23 mouse cellular contexts compared by ENCODE assay signal in the genomic region with DNA sequence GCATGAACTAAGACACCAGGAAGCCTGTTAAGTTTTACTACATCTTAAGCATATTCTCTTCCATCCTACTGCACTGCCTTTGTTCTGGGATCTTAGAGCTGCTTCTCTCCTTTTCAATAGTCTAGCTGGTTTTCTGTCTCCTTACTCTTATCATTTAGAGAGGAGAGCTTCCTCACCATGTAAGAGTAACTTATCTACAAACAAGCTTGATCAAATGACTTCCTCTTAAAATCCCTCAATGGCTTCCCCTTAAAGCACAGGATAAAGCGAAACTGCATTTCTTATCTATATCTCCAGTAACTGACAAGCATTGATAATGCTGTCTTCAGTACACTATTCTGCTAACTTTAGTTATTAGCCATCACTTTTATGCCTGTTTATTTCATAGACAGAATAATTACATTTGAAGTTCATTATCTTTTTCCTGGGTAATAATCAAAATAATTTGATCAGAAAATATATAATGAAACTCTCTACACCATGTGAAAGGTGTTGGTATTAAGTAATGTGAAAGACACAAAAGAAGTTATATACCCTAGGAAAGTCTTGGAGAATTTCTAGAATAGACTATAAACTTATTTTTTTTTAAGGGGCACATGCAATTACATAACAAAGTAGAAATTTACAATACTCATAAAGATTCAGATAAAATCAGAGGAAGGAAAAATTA. TPM values are rescaled to one million over a fixed set of nuclear protein-coding genes. Genes with fewer than 3 reads are reported as not detected.
DNase-seq lines count a peak whose midpoint lies in the region; ATAC-seq and TF ChIP-seq lines count a peak whose summit lies in the region.
"Had no signal": no experiment of that assay in that cellular context is flagged by ENCODE, and none has a peak within 500 bp of the region (broad histone marks: within the 10 kb centered on the region; RNA-seq: fewer than 3 reads in every experiment).

No protein-coding gene starts in this region.

- peak; percentile 63 for ATAC-seq in granulocyte monocyte progenitor cell, adult 5-6 weeks (replicated peaks; ENCODE audit: poor library complexity, severe bottlenecking)
- peak; percentile 51 for ATAC-seq in liver, embryonic 15.5 days (ENCODE audit: insufficient read depth)
- no peak for ATAC-seq in midbrain, embryonic 11.5 days (ENCODE audit: low FRiP score)
- no peak for ATAC-seq in forebrain, embryonic 13.5 days
- ATAC-seq: hindbrain, embryonic 16.5 days; midbrain, embryonic 13.5 days had no signal

- H3K27me3 ChIP-seq in MEL (ENCODE audit: control insufficient read depth in 1 of 2, insufficient read depth in 2 of 2, low read length in 2 of 2), result no peaks in the 10 kb centered on the region
- H3K27me3 ChIP-seq in liver, embryonic 15.5 days, result no peaks in the 10 kb centered on the region
- no peaks in the 10 kb centered on the region for H3K27me3 ChIP-seq in midbrain, embryonic 11.5 days (ENCODE audit: control insufficient read depth, insufficient read depth, low read length)
- no peaks in the 10 kb centered on the region for H3K27me3 ChIP-seq in forebrain, embryonic 13.5 days
- H3K27me3 ChIP-seq: heart, embryonic 15.5 days; midbrain, embryonic 13.5 days; neural tube, embryonic 13.5 days had no signal

- TF ChIP-seq POLR2A in MEL (IDR thresholded peaks at IDR 0.05; ENCODE audit: control insufficient read depth in 1 of 2, insufficient read depth in 1 of 2, low read depth in 1 of 2, low read length in 2 of 2, poor library complexity in 1 of 2), result peak in 1 of 2 experiments; percentile 35; a peak in 1 of 4 replicates

- H3K9me3 ChIP-seq in MEL (replicated peaks; ENCODE audit: insufficient read depth, low read length), result no peaks in the 10 kb centered on the region
- no peaks in the 10 kb centered on the region for H3K9me3 ChIP-seq in liver, embryonic 15.5 days (replicated peaks)
- H3K9me3 ChIP-seq in midbrain, embryonic 11.5 days (ENCODE audit: control insufficient read depth, low read length), result no peaks in the 10 kb centered on the region
- H3K9me3 ChIP-seq in forebrain, embryonic 13.5 days (replicated peaks), result no peaks in the 10 kb centered on the region
- H3K9me3 ChIP-seq: heart, embryonic 15.5 days; limb, embryonic 10.5 days; midbrain, embryonic 13.5 days; neural tube, embryonic 13.5 days had no signal

- H3K27ac ChIP-seq in MEL (ENCODE audit: control insufficient read depth, low read depth, low read length), result peak overlapping the region; percentile 93
- no peak overlapping the region for H3K27ac ChIP-seq in liver, embryonic 15.5 days (replicated peaks)
- H3K27ac ChIP-seq in midbrain, embryonic 11.5 days (ENCODE audit: low read depth, low read length), result no peak overlapping the region
- H3K27ac ChIP-seq in forebrain, embryonic 13.5 days, result no peak overlapping the region
- H3K27ac ChIP-seq: heart, adult 2 months; heart, embryonic 15.5 days; limb, embryonic 10.5 days; midbrain, embryonic 13.5 days; neural tube, embryonic 13.5 days had no signal

- peaks cover 0 to 63% of the 10 kb centered on the region in 2 experiments; a peak in 2 of 4 replicates for H3K36me3 ChIP-seq in MEL (ENCODE audit: control insufficient read depth in 1 of 2, insufficient read depth in 2 of 2, low read length in 2 of 2)
- no peaks in the 10 kb centered on the region for H3K36me3 ChIP-seq in liver, embryonic 15.5 days (replicated peaks)
- H3K36me3 ChIP-seq in midbrain, embryonic 11.5 days (ENCODE audit: control insufficient read depth, insufficient read depth, low read length), result no peaks in the 10 kb centered on the region
- H3K36me3 ChIP-seq in forebrain, embryonic 13.5 days (ENCODE audit: poor library complexity, severe bottlenecking), result no peaks in the 10 kb centered on the region
- H3K36me3 ChIP-seq: limb, embryonic 10.5 days; midbrain, embryonic 13.5 days; neural tube, embryonic 13.5 days had no signal

- no peak for TF ChIP-seq CTCF in MEL (IDR thresholded peaks at IDR 0.05 in 2 of 3, conservative IDR thresholded peaks at IDR 0.05 in 1 of 3; ENCODE audit: control insufficient read depth in 1 of 3, insufficient read depth in 1 of 3, low read depth in 2 of 3, low read length in 3 of 3, poor library complexity in 1 of 3, severe bottlenecking in 1 of 3)

- H3K79me2 ChIP-seq in MEL (ENCODE audit: control insufficient read depth, insufficient read depth, low read length, poor library complexity), result peaks cover 36% of the 10 kb centered on the region

- H3K4me3 ChIP-seq in MEL (ENCODE audit: control insufficient read depth in 1 of 2, insufficient read depth in 1 of 2, low read depth in 2 of 2, low read length in 2 of 2), result peak overlapping the region in 1 of 2 experiments; percentile 49; a peak in 2 of 4 replicates
- no peak overlapping the region for H3K4me3 ChIP-seq in liver, embryonic 15.5 days (replicated peaks)
- H3K4me3 ChIP-seq in midbrain, embryonic 11.5 days (ENCODE audit: low read depth, low read length), result no peak overlapping the region
- no peak overlapping the region for H3K4me3 ChIP-seq in forebrain, embryonic 13.5 days
- H3K4me3 ChIP-seq: heart, adult 2 months; heart, embryonic 15.5 days; limb, embryonic 10.5 days; midbrain, embryonic 13.5 days; neural tube, embryonic 13.5 days had no signal

- peak overlapping the region; percentile 16 for H3K4me2 ChIP-seq in liver, embryonic 15.5 days
- no peak overlapping the region for H3K4me2 ChIP-seq in midbrain, embryonic 11.5 days
- H3K4me2 ChIP-seq in forebrain, embryonic 13.5 days, result no peak overlapping the region
- H3K4me2 ChIP-seq: heart, embryonic 15.5 days; midbrain, embryonic 13.5 days; neural tube, embryonic 13.5 days had no signal

- TF ChIP-seq RAD21 in MEL (IDR thresholded peaks at IDR 0.05; ENCODE audit: low read depth, low read length), result no peak

- peaks cover 36 to 63% of the 10 kb centered on the region in 2 experiments for H3K4me1 ChIP-seq in MEL (ENCODE audit: control insufficient read depth in 1 of 2, insufficient read depth in 2 of 2, low read length in 2 of 2)
- H3K4me1 ChIP-seq in liver, embryonic 15.5 days (replicated peaks), result peaks cover 31% of the 10 kb centered on the region
- H3K4me1 ChIP-seq in midbrain, embryonic 11.5 days (ENCODE audit: control insufficient read depth, insufficient read depth, low read length), result no peaks in the 10 kb centered on the region
- no peaks in the 10 kb centered on the region for H3K4me1 ChIP-seq in forebrain, embryonic 13.5 days
- H3K4me1 ChIP-seq: limb, embryonic 10.5 days; midbrain, embryonic 13.5 days; neural tube, embryonic 13.5 days had no signal

- WGBS in liver, embryonic 15.5 days (ENCODE audit: insufficient replicate concordance), result 12% methylated on average over 1 of the region's 1 CpGs
- 91% methylated on average over 1 of the region's 1 CpGs for WGBS in midbrain, embryonic 11.5 days
- 95% methylated on average over 1 of the region's 1 CpGs for WGBS in forebrain, embryonic 13.5 days

- peak overlapping the region; percentile 51; the same call in 1 of the 2 replicates for H3K9ac ChIP-seq in MEL (ENCODE audit: control insufficient read depth, low read depth, low read length, poor library complexity, severe bottlenecking)
- H3K9ac ChIP-seq in liver, embryonic 15.5 days, result no peak overlapping the region
- no peak overlapping the region for H3K9ac ChIP-seq in midbrain, embryonic 11.5 days (ENCODE audit: low read length)
- H3K9ac ChIP-seq in forebrain, embryonic 13.5 days, result no peak overlapping the region
- H3K9ac ChIP-seq: heart, embryonic 15.5 days; midbrain, embryonic 13.5 days; neural tube, embryonic 13.5 days had no signal

- DNase-seq in MEL (ENCODE audit: low read depth, low spot score), result peak; percentile 89
- peak; percentile 38 for DNase-seq in naive thymus-derived CD4-positive, alpha-beta T cell, adult 2 months (ENCODE audit: low read depth)
- DNase-seq in midbrain, embryonic 11.5 days (ENCODE audit: low spot score, missing footprints), result no peak
- DNase-seq in heart, adult 9 months (ENCODE audit: low spot score in 2 of 2), result no peak
- DNase-seq: adrenal gland, postnatal 14 days; cerebellum, adult 11-12 months; cerebellum, postnatal 25 days; gastrocnemius, postnatal 14 days; heart, adult 2 months; heart, postnatal 4 days; kidney, adult 18-20 months; kidney, postnatal 10 days; lung, adult 2 months; spleen, adult 18-20 months; thymus, postnatal 36 days had no signal

- TF ChIP-seq EP300 in MEL (IDR thresholded peaks at IDR 0.05; ENCODE audit: low read depth in 1 of 2, low read length in 2 of 2), result peak; percentile 98 to 100

TF ChIP-seq in MEL, 35 proteins besides CTCF, POLR2A, EP300 and RAD21 (continues in another document):
- TF ChIP-seq MAX (IDR thresholded peaks at IDR 0.05; ENCODE audit: low read length) (no peak), POLR2AphosphoS5 (IDR thresholded peaks at IDR 0.05; ENCODE audit: borderline replicate concordance, low read depth, low read length) (no peak), TCF12 (IDR thresholded peaks at IDR 0.05; ENCODE audit: low read depth, low read length) (peak; percentile 97), ETS1 (IDR thresholded peaks at IDR 0.05; ENCODE audit: low read depth, low read length) (peak; percentile 96), GABPA (IDR thresholded peaks at IDR 0.05; ENCODE audit: low read depth, low read length) (peak; percentile 48; the same call in 1 of the 2 replicates), MEF2A (IDR thresholded peaks at IDR 0.05; ENCODE audit: extremely low read depth, insufficient replicate concordance, low read depth, low read length, poor library complexity, severe bottlenecking) (peak; percentile 21; the same call in 1 of the 2 replicates), ELF1 (IDR thresholded peaks at IDR 0.05; ENCODE audit: low read depth, low read length) (peak; percentile 15; the same call in 1 of the 2 replicates), MYB (IDR thresholded peaks at IDR 0.05; ENCODE audit: low read depth, low read length) (peak; percentile 90), MAZ (IDR thresholded peaks at IDR 0.05; ENCODE audit: low read depth, low read length) (no peak), USF1 (IDR thresholded peaks at IDR 0.05; ENCODE audit: low read depth, low read length) (0 out of 2 replicates have a peak, but pooled peaks have one; percentile 24), MXI1 (IDR thresholded peaks at IDR 0.05; ENCODE audit: low read depth, low read length) (no peak; the same call in 1 of the 2 replicates), GATA1 (IDR thresholded peaks at IDR 0.05; ENCODE audit: low read depth, low read length) (peak; percentile 100), ZMIZ1 (IDR thresholded peaks at IDR 0.05; ENCODE audit: low read depth, low read length) (no peak)

RNA-seq across cellular contexts. Expression of gene Nipbl, which starts 33.0 kb away (rescaled TPM):
- total RNA-seq in MEL (2012; rRNA removed), result 21.8 and 26.4 TPM in 2 replicates
- polyA plus RNA-seq in MEL (2012; ENCODE audit: insufficient read depth in 1 of 2, insufficient read length in 2 of 2, low read depth in 1 of 2, low replicate concordance in 2 of 2, missing spikeins in 1 of 2), result 10 to 100 TPM; 35.6 to 66.3 TPM
- 55.1 and 55.8 TPM in 2 replicates for total RNA-seq in granulocyte monocyte progenitor cell, adult 5-6 weeks (2014; fragmentation: Nextera tagmentation)
- 46.2 and 52.3 TPM in 2 replicates for total RNA-seq in granulocyte monocyte progenitor cell, adult 5-6 weeks (2017)
- 6.1 and 6.3 TPM in 2 replicates for polyA plus RNA-seq in liver, embryonic 15.5 days (2015; fragmentation: Nextera tagmentation; extraction: Ambion mirVana)
- polyA plus RNA-seq in midbrain, embryonic 11.5 days (2014; fragmentation: Nextera tagmentation; extraction: Ambion mirVana), result 24.8 and 26.6 TPM in 2 replicates
- polyA plus RNA-seq in forebrain, embryonic 13.5 days (2015; fragmentation: Nextera tagmentation; extraction: Ambion mirVana), result 21.6 and 22.6 TPM in 2 replicates

Comparison
In these comparisons a context has a peak if more than half of its experiments do, and no peak if none do; other contexts are left out.
1. DNase-seq: peak in MEL (single experiment) and naive thymus-derived CD4-positive, alpha-beta T cell, adult 2 months (single experiment); none in midbrain, embryonic 11.5 days (single experiment) and heart, adult 9 months (0 of 2).
2. ATAC-seq: peak in granulocyte monocyte progenitor cell, adult 5-6 weeks (single experiment) and liver, embryonic 15.5 days (single experiment); none in midbrain, embryonic 11.5 days (single experiment) and forebrain, embryonic 13.5 days (single experiment).